Mouse (Mus musculus) T-helper 2 cell (primary cell): Measurements from ENCODE around the gene Fam173a.
"Not testable (repeated sequence)": the region's sequence is repeated elsewhere in the genome, so short reads cannot be mapped to it uniquely, and the experiment has no call there.

Source experiments
- in situ Hi-C: fragments of 300-600 bp; cut with MboI, MseI; formaldehyde crosslinking; loops from one replicate; pipeline ENCODE4 v1.15.1; 2025; ENCODE audit warnings: high pct_unique_total_duplicates

Fam173a gene

DNA sequence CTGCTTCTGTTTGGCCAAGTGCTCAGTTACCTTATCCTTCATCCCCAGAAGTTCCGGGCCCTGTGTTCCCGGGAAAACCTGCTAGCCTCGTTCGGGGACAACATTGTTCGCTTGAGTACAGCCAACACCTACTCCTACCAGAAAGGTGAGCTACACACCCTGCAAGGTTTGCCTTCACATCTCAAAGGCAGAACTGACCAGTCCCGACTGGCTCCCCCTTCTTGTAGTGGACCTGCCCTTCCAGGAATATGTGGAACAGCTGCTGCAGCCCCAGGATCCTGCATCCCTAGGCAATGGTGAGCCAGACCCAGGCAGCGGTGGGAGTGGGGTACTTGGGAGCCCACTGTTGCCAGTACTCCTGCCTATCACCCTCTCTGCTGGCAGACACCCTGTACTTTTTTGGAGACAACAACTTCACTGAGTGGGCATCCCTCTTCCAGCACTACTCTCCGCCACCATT lies 36.9 kb upstream of the Fam173a start:
- in situ Hi-C loops, result loop anchor here (5.0 to 25.0 kb wide), 3 partner anchors 43 to 2008 kb away; partner anchors contain the start of gene Snrpc

DNA sequence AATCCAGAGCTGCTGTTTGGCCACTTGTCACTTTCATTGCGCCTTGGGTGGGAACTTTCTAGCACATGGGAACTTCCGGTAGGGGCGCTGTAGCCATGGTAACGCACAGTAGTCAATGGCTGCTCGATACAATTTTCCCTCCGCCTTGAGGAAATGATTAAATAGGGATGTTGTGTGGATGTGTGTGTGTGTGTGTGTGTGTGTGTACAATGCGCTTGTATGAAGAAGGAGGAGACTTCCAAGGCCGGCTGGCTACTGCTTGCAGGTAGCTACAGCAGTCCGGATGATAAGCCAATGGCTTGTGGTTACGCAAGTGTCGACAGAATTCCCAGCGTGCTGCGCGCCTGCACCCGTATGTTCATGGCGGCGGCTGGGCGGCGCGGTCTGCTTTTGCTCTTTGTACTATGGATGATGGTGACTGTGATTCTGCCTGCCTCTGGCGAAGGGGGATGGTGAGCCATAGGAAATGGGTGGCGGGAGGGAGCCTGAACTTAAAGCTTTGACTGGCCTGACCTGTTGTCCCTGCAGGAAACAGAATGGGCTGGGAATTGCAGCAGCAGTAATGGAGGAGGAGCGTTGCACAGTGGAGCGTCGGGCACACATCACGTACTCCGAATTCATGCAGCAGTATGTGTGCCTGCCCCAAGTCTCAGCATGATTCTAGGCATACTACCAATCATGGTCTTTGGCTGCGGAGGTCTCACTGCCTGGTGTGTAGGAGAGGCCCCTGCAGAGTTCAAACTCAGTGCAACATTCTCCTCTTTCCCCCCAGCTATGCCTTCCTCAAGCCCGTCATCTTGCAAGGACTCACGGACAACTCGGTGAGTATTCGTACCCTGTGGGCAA lies 36.2 kb upstream of the Fam173a start, which contains the start of gene Jmjd8:
Jmjd8 (plus strand) TSS at position 156 of the 846 bp plus-strand sequence.
- in situ Hi-C loops, result loop anchor here (25.0 kb wide), 1 partner anchor 2008 kb away; the partner anchor contains the start of gene Snrpc

DNA sequence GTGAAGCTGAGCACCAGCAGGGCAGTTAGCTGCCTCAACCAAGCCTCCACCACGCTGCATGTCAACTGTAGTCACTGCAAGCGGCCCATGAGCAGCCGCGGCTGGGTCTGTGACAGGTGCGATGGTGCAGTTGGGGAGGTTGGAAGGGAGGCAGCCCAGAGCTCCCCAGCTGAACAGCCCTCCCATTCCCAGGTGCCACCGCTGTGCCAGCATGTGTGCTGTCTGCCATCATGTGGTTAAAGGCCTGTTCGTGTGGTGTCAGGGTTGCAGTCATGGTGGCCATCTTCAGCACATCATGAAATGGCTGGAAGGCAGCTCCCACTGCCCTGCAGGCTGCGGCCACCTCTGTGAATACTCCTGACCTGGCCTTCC lies 35.5 kb upstream of the Fam173a start:
- in situ Hi-C loops, result loop anchor here (25.0 kb wide), 1 partner anchor 2009 kb away; the partner anchor contains the start of gene Snrpc

DNA sequence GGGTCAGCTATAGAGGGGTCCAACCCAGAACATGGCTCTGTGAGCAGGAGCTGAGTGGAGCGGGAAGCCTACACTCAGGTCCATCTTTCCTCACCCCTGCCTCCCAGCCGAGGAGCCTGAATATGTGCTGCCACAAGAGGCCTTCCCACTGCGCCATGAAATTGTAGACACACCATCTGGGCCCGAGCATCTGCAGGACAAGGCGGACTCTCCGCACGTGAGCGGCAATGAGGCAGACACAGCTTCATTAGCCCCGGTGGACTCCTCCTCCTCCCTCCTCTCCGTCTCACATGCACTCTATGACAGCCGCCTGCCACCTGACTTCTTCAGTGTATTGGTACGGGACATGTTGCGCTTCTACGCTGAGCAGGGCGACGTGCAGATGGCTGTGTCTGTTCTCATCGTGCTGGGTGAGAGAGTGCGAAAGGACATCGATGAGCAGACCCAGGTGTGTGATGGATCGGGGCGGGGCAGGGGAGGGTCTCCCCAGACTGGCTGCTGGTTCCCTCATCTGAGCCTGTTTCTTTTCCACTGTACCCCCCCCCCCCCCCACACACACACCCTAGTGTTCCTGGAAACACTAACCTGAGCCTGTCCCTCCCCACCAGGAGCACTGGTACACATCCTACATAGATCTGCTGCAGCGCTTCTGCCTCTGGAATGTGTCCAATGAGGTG lies 35.0 kb upstream of the Fam173a start:
- in situ Hi-C loops, result loop anchor here (25.0 kb wide), 1 partner anchor 2010 kb away; the partner anchor contains the start of gene Snrpc

DNA sequence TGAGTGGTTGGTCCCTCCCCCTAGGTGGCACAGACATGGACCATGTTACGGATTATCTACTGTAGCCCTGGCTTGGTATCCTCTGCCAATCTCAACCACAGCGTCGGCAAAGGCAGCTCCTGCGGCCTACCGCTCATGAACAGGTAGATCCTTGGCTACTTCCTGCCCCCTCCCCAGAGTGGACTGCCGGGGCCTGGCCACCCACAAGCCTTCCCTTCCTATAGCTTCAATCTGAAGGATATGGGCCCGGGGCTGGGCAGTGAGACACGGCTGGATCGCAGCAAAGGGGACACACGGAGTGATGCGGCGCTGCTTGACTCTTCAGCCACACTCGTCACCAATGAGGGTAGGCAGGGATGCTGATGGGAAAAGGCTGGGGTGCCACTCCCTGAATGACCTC lies 34.3 kb upstream of the Fam173a start:
- in situ Hi-C loops, result loop anchor here (25.0 kb wide), 1 partner anchor 2010 kb away; the partner anchor contains the start of gene Snrpc

DNA sequence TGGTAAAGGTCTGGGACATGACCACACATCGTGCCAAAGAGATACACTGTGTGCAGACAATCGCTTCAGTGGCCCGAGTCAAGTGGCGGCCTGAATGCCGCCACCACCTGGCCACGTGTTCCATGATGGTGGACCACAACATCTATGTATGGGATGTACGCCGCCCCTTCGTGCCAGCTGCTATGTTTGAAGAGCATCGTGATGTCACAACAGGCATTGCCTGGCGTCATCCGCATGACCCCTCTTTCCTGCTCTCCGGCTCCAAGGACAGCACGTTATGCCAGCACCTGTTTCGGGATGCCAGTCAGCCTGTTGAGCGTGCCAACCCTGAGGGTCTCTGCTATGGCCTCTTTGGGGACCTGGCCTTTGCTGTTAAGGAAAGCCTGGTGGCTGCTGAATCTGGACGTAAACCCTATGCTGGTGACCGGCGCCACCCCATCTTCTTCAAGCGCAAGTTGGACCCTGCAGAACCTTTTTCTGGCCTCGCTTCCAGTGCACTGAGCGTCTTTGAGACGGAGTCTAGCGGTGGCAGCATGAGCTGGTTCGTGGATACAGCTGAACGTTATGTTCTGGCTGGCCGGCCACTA lies 33.4 kb upstream of the Fam173a start:
- in situ Hi-C loops, result loop anchor here (25.0 kb wide), 1 partner anchor 2011 kb away; the partner anchor contains the start of gene Snrpc

DNA sequence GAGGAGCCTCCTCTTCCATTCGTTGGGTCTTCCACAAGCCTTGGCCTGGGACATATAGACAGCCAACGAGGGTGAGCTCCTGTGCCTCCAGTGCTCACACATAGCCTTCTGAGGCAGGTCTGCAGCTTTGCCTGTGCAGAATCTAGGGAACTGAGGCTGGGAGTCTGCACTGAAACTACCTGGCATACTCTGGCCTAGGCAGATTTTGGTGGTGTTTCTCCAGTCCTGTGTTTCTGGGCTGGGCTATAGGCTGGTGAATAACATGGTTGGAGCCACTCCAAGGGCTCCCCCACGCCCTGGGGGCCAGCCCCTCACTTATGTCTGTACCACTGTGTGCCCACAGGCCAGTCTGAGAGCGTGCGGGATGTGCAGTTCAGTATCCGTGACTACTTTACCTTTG lies 32.6 kb upstream of the Fam173a start:
- in situ Hi-C loops, result loop anchor here (25.0 kb wide), 1 partner anchor 2012 kb away; the partner anchor contains the start of gene Snrpc

DNA sequence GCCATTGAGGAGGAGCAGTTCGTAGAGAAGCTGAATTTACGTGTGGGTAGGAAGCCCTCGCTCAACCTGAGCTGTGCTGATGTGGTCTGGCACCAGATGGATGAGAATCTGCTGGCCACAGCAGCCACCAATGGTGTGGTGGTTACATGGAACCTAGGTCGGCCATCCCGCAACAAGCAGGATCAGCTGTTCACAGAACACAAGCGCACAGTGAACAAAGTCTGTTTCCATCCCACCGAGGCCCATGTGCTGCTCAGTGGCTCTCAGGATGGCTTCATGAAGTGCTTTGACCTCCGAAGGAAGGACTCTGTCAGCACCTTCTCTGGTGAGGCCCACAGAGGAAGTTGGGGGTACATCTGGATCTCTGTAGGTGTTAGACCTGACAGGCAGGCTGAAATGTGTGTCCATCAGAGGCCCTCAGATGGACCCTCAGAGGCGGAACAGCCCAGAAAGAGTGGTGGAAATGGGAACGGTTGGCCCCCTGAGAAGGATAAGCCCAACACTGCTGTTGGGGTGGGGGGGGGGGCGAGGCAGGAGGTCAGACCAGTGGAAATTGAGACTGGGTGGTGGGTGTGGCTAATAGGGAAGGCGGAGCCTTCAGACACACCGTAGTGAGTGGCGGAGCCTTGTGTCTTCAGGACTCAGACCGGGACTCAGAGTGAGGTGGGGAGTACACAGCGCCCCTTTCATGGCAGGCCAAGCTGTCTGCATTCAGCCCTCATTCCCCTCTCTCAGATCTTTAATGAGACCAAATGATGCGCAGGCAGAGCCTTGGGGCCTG lies 31.9 kb upstream of the Fam173a start:
- in situ Hi-C loops, result loop anchor here (25.0 kb wide), 1 partner anchor 2013 kb away; the partner anchor contains the start of gene Snrpc

DNA sequence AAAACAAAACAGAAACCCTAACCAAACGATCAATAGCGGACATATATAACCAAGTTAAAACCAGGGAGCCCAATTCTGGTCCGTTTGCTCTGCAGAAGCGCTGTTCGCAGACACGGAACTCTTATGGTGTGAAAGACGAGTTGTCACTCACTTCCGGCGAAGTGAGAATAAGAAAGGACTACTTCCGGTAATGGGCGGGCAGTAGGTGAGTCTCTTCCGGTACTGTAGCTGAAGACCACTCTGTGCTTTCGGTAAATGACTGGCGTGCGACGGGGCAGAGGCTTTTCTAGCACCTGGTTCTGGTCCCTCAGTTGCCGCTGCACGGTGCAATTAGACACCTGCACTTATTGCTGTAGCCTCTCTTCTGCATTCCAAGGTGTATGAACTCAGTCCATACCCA lies 30.8 kb upstream of the Fam173a start, which contains the start of gene Wdr24:
Wdr24 (plus strand) TSS at position 176 of the 400 bp plus-strand sequence.
- in situ Hi-C loops, result no loop called here

DNA sequence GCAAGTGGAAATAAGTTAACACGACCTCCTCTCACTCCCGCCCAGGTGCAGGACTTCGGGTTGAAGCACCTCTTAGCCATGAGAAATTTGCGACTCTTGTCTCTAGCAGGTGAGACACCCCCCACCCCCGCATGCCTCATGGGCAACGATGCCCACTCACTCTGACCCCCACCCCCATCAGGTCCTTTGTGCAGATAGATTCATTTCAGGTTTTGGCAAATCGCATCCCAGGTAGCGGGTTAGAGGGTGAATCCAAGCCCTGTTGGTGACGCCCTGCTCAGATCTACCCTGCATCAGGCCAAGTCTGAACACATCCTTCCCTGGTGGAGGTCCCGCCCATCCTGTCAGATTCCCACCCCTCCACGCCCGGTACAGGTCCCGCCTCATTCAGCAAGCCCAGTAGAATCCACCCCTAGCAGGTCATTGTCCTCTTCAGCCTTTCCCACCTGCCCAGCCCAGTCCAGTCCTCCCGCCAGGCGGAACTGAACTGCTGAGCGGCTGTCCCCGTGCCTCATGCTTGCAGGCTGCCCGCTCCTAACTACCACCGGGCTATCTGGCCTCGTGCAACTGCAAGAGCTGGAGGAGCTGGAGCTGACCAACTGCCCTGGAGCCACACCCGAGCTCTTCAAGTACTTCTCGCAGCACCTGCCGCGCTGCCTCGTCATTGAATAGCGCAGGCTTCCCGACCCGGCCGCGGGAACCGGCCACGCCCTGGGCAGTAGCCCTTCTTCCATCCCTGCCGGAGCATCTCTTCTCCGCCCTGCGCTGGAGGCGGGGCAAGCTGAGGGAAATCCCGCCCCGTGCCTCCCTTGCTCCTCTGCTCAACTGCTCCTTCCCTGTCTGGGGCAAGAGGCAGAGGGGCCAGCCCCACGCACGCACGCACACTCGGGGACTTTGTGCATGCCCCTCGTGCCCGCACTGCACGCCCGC lies 26.4 kb upstream of the Fam173a start:
- in situ Hi-C loops, result no loop called here

DNA sequence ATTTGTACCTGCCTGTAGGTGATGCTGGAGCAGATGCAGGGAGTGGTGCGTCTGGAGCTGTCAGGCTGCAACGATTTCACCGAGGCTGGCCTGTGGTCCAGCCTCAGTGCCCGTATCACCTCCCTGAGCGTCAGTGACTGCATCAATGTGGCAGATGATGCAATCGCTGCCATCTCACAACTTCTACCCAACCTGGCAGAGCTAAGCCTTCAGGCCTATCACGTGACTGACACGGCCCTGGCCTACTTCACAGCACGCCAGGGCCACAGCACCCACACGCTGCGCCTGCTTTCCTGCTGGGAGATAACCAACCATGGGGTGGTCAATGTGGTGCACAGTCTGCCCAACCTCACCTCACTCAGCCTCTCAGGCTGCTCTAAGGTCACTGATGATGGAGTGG lies 25.0 kb upstream of the Fam173a start:
- in situ Hi-C loops, result no loop called here

DNA sequence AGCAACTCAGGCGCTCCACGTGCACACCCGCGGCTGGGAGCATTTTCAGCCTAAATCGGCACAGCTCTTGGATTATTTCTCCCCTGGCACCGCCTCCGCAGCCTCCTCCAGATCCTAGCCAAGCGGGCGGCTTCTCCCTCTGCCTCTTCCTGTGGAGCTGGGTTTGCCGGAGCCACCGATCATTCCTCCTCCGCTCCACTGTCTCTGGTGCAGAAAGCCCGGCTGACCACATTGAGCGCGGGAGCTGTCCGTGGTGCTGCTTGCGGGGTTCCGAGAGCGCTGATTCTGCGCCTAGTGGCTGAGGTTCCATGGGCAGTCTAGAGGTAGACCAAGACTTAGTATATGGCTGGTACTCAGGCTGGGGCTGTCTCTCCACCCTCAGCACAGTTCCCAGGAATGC lies 20.8 kb upstream of the Fam173a start:
- in situ Hi-C loops, result no loop called here

DNA sequence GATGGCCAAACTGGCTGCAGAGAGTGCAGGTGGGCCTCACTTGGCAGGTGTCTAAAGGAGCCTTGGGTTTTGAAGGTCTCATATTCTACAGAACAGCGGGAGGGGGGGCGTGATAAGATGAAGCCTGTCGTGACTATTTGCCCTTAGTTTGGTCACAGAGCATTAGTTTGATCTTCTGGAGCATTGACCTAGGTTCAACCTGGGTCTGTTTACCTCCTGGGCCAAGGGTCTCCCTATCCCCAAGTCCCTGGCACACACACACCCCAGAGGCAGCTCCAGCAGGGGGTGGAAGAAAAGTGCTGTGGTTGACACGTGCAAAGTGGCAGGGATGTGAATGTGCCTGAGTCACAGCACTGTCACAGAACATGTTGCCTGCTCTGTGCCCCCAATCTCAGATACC lies 18.2 kb upstream of the Fam173a start:
- in situ Hi-C loops, result no loop called here

DNA sequence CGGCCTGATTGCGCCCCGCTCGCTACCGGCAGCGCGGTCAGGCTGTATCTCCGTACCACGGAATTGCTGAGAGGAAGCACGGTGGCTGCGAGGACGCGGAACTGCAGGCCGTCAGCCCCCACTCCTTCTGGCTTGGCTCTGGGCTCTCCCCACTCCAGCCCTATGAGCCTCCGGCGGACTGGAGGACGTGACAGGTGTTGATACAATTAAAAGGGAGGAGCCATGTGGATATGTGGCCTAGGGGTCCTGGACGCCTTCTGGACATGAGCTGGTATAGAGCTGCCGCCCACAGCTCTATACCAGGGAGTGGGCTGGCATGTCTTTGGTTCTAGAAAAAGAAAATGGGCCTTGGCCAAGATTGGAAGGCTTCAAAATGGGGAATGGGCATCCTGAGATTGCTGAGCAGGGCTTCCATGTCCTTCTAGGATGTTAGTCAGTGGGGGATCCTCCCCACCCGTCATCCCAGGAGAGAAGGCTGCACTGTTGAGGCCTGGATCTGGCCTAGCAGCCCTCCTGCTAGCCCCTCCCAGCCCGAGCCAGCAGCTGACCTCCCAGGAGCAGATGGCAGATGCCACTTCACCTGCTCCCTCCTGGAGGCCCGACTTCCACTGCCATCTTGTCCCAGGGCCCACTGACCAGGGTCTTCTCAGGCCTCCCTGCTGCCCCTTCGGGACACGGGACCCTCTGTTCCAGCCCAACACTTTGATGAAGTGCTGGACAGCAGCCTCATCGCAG lies 17.1 kb upstream of the Fam173a start:
- in situ Hi-C loops, result no loop called here

DNA sequence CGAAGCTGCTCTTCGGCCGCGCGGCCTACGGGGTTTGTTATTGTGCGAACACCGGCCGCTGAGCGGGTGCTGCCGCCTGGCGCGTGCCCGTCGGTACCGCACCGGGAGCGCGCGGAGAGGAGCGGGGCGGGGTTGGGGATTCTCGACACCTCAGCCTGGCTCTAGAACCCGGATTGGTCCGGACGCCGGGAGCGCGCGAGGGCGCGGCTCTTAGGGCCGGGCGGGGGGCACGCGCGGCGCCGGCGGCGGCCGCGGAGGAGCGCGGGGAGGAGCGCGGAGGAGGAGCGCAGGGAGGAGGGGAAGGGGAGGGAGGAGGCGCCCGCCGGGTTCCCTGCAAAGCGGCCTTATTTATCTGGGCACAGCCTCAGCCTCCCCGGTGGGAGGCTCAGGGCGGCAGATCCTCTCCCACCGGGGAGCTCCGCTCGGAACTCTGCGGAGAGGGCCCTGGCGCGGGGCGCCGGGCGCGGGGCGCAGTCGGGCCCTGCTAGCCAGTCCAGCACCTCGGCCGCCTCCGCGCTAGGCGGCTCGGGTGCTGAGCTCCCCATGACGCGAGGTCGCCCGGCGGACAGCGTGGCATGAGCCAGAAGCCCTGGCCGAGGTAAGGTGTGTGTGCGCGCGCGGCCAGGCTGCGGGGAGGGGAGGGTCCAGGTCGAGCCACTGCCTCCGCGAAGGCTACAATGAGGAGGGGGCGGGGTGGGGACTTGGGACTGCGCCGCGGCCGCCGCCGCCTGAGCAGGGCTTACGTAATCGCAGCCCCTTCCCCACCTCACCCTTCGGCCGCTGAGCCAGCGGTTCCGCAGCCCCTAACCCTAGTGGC lies 16.3 kb upstream of the Fam173a start, which contains the start of gene Fbxl16:
Fbxl16 (plus strand) TSS at position 297 of the 817 bp plus-strand sequence.
- in situ Hi-C loops, result no loop called here

DNA sequence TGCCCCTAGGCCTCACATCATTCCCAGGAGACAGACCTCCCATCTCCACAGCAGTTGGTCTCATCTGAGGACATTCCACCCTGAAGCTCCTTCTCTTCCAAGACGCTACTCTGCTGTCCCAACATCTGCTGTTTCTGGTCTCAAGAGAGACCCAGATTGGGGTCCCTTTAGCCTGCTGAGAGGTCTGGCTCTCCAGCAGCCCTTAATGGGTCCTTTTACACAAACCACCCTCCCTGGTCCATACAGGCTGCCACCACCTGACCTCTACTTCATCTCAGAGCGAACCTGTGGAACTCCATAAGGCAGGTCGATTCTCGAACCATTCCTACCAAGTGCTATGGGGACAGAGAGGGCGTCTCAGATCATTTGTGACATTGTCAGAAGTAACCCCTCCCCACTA lies 15.3 kb upstream of the Fam173a start:
- in situ Hi-C loops, result no loop called here

DNA sequence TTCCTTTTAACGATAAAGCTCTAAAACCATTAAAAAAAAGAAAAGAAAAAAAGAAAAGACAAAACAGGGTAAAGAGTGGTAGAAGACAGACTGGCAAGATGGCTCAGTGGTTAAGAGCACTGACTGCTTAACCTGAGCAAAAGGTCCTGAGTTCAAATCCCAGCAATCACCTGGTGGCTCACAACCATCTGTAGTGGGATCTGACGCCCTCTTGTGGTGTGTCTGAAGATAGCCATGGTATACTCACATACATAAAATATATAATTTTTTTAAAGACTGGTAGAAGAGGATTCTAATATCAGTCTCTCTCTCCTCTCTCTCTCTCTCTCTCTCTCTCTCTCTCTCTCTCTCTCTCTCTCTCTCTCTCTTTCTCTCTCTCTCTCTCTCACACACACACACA lies 14.8 kb upstream of the Fam173a start:
- in situ Hi-C loops, result not testable (repeated sequence)

DNA sequence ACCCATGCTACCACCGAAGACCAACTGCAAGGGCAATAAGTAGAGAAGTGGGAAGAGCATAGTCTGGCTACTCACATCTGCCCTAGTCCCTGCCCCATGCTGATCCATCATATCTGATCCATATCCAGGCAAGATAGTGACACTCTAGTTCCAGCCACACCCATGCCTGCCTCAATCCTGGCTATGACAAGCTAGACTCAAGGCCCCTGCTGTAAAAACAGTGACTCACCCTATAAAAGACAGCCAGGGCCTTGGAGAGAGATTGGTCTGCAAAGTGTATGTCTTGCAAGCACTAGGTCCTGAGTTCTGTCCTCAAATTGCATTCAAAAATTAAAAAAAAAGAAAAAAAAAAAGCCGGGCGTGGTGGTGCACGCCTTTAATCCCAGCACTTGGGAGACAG lies 13.8 kb upstream of the Fam173a start:
- in situ Hi-C loops, result no loop called here
